Mouse (Mus musculus) lung, postnatal 10 days (tissue): ENCODE data around the gene Pitpnc1.

ENCODE experiments used
- DNase-seq: peaks from one replicate; pipeline ENCODE4 v3.0.0; 2021

Pitpnc1 gene

DNA sequence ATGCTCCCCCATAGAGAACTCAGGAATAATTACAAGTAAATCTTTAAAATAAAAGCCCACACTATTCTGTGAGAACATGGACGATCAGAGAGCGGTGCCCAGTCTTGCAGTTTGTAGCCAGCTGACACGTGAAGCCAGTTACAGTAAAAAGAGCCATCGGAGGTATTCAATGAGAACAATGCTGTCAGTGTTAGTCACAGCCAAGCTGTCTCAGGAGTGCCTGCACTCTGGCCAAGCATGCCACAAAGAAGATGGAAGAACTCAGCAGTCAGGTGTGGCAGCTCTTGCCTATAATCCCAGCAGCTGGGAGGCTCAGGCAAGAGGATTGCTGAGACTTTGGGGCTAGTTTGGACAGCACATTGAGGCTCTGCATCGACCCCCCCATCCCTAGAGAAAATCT, 111.8 kb downstream of the Pitpnc1 start:
- no peak for DNase-seq

DNA sequence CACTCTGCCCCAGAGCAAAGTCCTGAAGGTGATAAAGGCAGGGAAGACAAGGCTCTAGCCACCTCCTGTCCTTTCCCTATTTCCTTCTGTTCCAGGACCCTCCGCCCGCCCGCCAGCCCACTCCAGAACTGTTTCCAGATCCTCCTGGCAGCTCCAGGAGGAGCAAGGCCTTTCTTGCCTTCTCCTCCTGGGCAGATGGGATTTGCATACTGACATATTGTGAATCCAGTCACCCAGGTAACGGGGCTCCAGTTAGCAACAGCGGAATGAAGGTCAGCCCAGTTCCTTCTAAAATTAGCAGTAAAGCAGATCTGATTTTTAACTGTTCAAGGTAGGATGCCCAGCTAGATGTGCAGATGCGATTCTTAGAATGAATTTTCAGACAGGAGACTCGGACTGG, 114.3 kb downstream of the Pitpnc1 start:
- no peak for DNase-seq

- DNase-seq = no peak
Observed at GRCm38 (mm10) chr11:107355526-107355925, 115.0 kb downstream of the Pitpnc1 start.

- DNase-seq = peak; percentile 19
Observed at GRCm38 (mm10) chr11:107354499-107355143, 115.9 kb downstream of the Pitpnc1 start.

DNA sequence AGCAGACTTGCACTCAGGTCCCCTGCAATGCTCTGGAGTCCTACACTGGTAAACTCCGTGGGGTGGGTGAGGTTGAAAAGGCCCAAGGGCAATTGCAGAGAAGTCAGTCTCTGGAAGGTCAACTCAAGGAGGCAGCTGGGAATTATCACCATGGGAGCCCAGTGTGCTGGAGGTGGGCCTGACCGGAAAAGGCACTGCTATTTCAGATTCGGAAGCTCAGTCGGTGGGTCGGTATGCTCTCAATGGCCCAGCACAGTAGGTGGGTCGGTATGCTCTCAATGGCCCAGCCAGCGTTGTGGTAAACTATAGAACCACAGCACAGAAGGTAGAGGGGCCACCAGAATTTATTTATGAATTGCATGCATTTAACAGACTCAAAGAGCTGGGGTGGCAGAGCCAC, 117.9 kb downstream of the Pitpnc1 start:
- no peak for DNase-seq

DNA sequence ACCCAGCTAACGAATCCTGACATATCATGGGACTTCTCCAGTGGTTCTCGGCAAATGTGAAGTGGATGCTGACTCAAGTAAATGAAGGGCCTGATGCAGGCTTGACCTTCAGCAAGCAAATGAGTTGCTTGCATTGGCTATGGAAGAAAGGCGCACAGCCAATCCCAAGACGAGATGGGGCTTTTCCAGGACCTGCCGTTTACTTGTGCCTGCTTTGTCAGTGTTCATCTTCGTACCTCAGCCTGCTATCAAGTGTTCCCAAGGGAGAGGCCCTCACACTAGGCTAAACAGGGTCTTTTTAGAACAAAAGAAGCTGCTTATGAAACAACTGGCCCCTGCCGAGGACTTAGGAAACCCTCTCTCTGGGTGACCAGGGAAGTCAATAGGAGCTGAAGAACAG, 120.7 kb downstream of the Pitpnc1 start:
- DNase-seq = no peak

GRCm38 (mm10) chr11:107343031-107343430, 127.5 kb downstream of the Pitpnc1 start:
- no peak for DNase-seq

- no peak for DNase-seq
Observed at GRCm38 (mm10) chr11:107342432-107342831, 128.1 kb downstream of the Pitpnc1 start.

GRCm38 (mm10) chr11:107341293-107341692, 129.2 kb downstream of the Pitpnc1 start:
- DNase-seq = peak; percentile 83

- DNase-seq = no peak
Observed at GRCm38 (mm10) chr11:107340793-107341192, 129.7 kb downstream of the Pitpnc1 start.

- peak; percentile 55 for DNase-seq
Observed at GRCm38 (mm10) chr11:107339224-107339805, 131.2 kb downstream of the Pitpnc1 start.

- peak; percentile 59 for DNase-seq
Observed at GRCm38 (mm10) chr11:107337391-107338148, 132.9 kb downstream of the Pitpnc1 start.

DNA sequence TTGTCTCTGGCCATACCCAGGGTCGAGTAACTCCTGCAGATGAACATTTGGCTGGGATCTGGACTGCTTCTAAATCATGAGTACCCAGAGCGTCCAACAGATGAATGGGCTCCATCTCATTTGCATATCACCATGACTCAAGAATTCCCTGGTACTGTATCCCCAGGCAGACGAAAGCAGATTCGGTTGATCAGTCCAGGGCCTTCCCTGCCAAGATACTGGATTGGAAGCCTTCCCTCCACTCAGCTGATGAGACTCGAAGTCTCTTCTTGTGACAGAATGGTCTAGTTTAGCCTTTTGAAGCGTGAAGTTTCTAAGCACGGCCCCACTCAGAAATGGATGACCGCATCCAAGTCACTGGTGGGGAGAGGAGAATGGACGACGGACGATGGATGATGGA, 134.7 kb downstream of the Pitpnc1 start:
- peak; percentile 42 for DNase-seq

- DNase-seq = peak; percentile 68
Observed at GRCm38 (mm10) chr11:107334849-107335484, 135.5 kb downstream of the Pitpnc1 start.

DNA sequence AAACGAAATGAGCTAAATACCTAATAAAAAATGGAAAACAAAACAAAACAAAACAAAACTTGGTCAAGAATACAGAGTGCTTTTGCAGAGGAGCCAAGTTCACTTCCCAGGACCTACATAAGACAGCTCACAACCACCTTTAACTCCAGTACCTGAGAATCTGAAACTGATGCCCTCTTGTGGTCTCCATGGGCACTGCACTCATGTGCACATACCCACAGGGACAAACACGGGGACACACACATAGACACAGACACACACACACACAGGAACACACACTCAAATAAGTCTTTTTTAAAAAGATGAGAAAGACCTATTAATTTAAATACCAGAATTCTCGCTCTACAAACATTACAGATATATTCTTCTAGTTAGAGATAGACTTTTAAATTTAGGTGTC, 137.6 kb downstream of the Pitpnc1 start:
- DNase-seq = no peak

GRCm38 (mm10) chr11:107332332-107332731, 138.2 kb downstream of the Pitpnc1 start:
- DNase-seq = no peak

GRCm38 (mm10) chr11:107331425-107331824, 139.1 kb downstream of the Pitpnc1 start:
- no peak for DNase-seq

DNA sequence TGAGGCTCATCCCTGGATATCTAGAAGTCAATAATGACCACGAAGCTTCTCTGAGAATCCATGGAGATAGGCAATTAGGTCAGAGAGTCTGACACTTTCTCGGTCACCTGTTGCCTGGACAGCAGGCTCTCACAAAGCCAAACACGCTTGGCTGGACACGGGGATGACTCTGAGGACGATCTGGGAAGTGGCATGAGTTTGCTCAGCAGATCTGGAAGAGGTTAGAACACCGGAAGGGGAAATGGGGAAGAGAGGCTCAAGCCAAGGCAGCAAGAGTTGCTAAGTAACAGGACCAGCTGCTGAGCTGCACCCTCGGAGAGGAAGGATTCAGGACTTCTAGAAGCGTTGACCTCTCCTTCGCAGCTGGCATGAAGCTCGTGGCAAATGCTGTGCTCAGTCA, 143.2 kb downstream of the Pitpnc1 start:
- DNase-seq = no peak

DNA sequence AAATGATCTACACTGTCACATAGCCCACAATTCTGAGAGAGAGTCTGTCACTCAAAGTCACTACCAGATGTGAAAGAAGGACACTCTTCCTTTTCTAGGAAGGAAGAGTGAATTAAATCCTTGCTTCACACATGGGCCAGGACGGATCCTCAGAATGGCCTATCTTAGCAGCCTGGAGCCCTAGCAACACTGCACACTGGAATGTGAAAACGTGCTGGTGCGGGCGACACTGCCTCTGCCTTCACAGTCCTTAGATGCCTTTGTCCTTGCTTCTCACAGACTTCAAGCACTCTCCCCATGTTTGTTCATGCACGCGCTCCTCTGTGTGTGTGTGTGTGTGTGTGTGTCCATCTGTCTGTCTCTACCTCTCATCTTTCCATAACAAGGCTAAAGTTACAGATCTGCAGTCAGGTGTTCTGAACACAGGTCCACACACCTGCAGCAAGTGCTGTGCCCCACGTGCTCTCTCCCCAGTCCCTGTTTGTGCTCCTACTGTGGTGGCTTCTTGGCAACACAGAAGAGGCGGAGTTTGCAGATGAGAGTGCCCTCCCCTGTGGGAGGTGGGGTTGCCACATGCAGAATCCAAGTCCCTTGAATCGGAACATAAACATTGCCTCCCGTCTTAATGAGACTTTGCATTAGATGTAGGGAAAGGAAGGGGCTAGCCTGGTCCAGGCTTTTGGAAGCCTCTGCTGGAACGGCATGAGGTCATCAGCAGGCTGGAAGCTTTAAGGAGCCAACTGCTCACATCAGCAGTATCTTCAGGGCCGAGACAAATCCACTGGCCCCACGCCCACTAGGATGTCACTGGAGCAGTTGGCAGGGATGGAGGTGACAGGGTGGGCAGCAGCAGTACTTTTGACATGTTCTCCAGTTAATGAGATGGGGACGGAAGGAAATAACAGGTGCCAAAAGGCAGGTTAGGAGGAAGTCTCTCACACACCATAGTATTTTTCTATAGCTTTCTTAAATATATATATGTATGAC, 144.5 kb downstream of the Pitpnc1 start:
- peak; percentile 57 for DNase-seq

DNA sequence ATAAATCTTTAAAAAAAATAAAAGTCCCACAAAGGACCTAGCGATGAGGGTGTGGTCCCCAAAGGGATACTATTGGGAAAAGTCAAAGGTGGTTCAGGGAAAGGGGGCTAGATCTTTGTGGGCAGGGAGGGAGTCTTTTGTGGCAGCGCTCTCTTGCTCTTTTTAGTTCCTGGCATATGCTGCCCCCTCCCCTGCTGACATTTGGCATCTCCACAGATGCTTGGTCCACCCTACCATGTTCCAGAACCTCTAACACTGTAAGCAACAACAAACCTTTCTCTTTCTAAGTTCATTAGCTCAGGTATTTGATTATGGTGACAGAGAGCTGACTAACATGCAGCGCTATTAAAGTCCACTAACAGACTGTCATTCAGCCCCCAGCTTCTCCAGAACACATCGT, 145.3 kb downstream of the Pitpnc1 start:
- DNase-seq = no peak

DNA sequence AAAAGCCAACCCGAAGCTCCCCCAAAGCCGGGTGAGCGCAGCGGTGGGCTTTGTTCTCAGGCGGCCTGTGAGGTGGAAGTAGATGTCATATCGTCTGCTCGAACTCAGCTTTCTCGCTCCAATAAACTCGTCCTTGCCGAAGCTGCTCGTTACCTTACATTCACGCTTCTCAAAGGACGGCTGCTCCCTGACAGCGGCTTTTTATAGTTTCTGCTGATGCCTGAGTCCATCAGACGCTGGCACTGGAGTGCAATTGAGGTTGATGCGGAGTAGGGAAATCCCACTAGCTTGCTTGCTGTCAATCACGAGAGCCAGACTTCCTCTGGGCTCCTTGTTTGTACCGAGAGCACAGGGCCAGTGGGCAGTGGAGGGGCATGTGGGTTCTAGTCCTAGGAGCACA, 147.3 kb downstream of the Pitpnc1 start:
- no peak for DNase-seq

GRCm38 (mm10) chr11:107322226-107322625, 148.3 kb downstream of the Pitpnc1 start:
- no peak for DNase-seq
